Mouse (Mus musculus) embryonic fibroblast, embryonic 13.5 days (primary cell): ENCODE data around the gene Ros1. TPM values are rescaled to one million over a fixed set of nuclear protein-coding genes. Genes with fewer than 3 reads are reported as not detected.

Experiments
- H3K27ac ChIP-seq: 2 replicates; pipeline ENCODE4 v1.5.1; 2012; ENCODE audit warnings: low read length, control low read depth, inconsistent platforms; ENCODE audit not compliant: insufficient read depth
- H3K4me1 ChIP-seq: 2 replicates; pipeline ENCODE4 v1.6.1; 2011; ENCODE audit warnings: low read length; ENCODE audit not compliant: control insufficient read depth, insufficient read depth
- H3K4me3 ChIP-seq: 2 replicates; pipeline ENCODE4 v1.5.1; 2011; ENCODE audit warnings: mild to moderate bottlenecking, control low read depth, low read length; ENCODE audit not compliant: insufficient read depth
- CTCF ChIP-seq: IDR thresholded peaks from 2 replicates; pipeline ENCODE4 v1.5.1; 2011; ENCODE audit warnings: mild to moderate bottlenecking, control low read depth, low read length, moderate library complexity, borderline replicate concordance; ENCODE audit not compliant: insufficient read depth
- POLR2A ChIP-seq: IDR thresholded peaks from 2 replicates; pipeline ENCODE4 v1.6.1; 2011; ENCODE audit warnings: low read depth, mild to moderate bottlenecking, control low read depth, low read length, moderate library complexity
- polyA plus RNA-seq: library from polyadenylated mRNA; stranded (reverse); fragments of >200 nt; gene quantifications from 2 replicates; pipeline ENCODE4 v1.2.4, GENCODE M21; 2011; ENCODE audit warnings: low read depth; ENCODE audit not compliant: missing spikeins, insufficient read length

Gene Ros1
- polyA plus RNA-seq, 1 experiment = not detected

GRCm38 (mm10) chr10:52217564-52217934 lies 22.5 kb upstream of the Ros1 start:
- Histone ChIP-seq H3K4me1 (no peaks in the 10 kb centered on the region), H3K27ac (no peak overlapping the region), H3K4me3 (no peak overlapping the region)
- TF ChIP-seq POLR2A = no peak
- TF ChIP-seq CTCF = no peak

- TF ChIP-seq POLR2A = no peak
- TF ChIP-seq CTCF = peak; percentile 94
Measured at GRCm38 (mm10) chr10:52216797-52217563, 21.9 kb upstream of the Ros1 start.

GRCm38 (mm10) chr10:52215267-52215818 lies 20.3 kb upstream of the Ros1 start:
- no peak for TF ChIP-seq POLR2A
- TF ChIP-seq CTCF = no peak
- no peak overlapping the region for H3K27ac ChIP-seq
- no peaks in the 10 kb centered on the region for H3K4me1 ChIP-seq
- no peak overlapping the region for H3K4me3 ChIP-seq

More at GRCm38 (mm10) chr10:52216797-52217563, 21.9 kb upstream of the Ros1 start:
- Histone ChIP-seq H3K27ac (no peak overlapping the region), H3K4me1 (no peaks in the 10 kb centered on the region), H3K4me3 (no peak overlapping the region)

GRCm38 (mm10) chr10:52204006-52204405 lies 9.0 kb upstream of the Ros1 start:
- TF ChIP-seq POLR2A = no peak
- no peak for TF ChIP-seq CTCF

GRCm38 (mm10) chr10:52185900-52186299 lies 9.1 kb downstream of the Ros1 start:
- no peak overlapping the region for H3K27ac ChIP-seq
- no peaks in the 10 kb centered on the region for H3K4me1 ChIP-seq
- no peak for TF ChIP-seq CTCF
- no peak for TF ChIP-seq POLR2A
- H3K4me3 ChIP-seq = no peak overlapping the region

More at GRCm38 (mm10) chr10:52204006-52204405, 9.0 kb upstream of the Ros1 start:
- no peak overlapping the region for H3K27ac ChIP-seq
- H3K4me1 ChIP-seq = no peaks in the 10 kb centered on the region
- no peak overlapping the region for H3K4me3 ChIP-seq

- Histone ChIP-seq H3K4me1 (no peaks in the 10 kb centered on the region), H3K27ac (no peak overlapping the region), H3K4me3 (no peak overlapping the region)
- no peak for TF ChIP-seq CTCF
- no peak for TF ChIP-seq POLR2A
Measured at GRCm38 (mm10) chr10:52182878-52183277, 12.2 kb downstream of the Ros1 start.

- Histone ChIP-seq H3K4me3 (no peak overlapping the region), H3K27ac (no peak overlapping the region), H3K4me1 (0 out of 2 replicates have a peak, but pooled peaks cover 2% of the 10 kb centered on the region)
- TF ChIP-seq CTCF = no peak
- TF ChIP-seq POLR2A = no peak
Measured at GRCm38 (mm10) chr10:52174376-52174775, 20.7 kb downstream of the Ros1 start.

GRCm38 (mm10) chr10:52170489-52170888 lies 24.6 kb downstream of the Ros1 start:
- TF ChIP-seq POLR2A (no peak), CTCF (no peak)
- H3K27ac ChIP-seq = no peak overlapping the region
- H3K4me1 ChIP-seq = 0 out of 2 replicates have a peak, but pooled peaks cover 2% of the 10 kb centered on the region
- no peak overlapping the region for H3K4me3 ChIP-seq

- TF ChIP-seq POLR2A (no peak), CTCF (no peak)
- no peak overlapping the region for H3K27ac ChIP-seq
- no peak overlapping the region for H3K4me3 ChIP-seq
- 0 out of 2 replicates have a peak, but pooled peaks cover 2% of the 10 kb centered on the region for H3K4me1 ChIP-seq
Measured at GRCm38 (mm10) chr10:52169841-52170240, 25.2 kb downstream of the Ros1 start.

GRCm38 (mm10) chr10:52165376-52165775 lies 29.7 kb downstream of the Ros1 start:
- H3K4me3 ChIP-seq = no peak overlapping the region
- no peak for TF ChIP-seq POLR2A
- no peak for TF ChIP-seq CTCF
- H3K4me1 ChIP-seq = no peaks in the 10 kb centered on the region
- H3K27ac ChIP-seq = no peak overlapping the region

GRCm38 (mm10) chr10:52160604-52161003 lies 34.4 kb downstream of the Ros1 start:
- H3K4me1 ChIP-seq = no peaks in the 10 kb centered on the region
- no peak for TF ChIP-seq CTCF
- no peak for TF ChIP-seq POLR2A
- no peak overlapping the region for H3K27ac ChIP-seq
- no peak overlapping the region for H3K4me3 ChIP-seq
